Mouse (Mus musculus): ENCODE data around the gene Rasl11b. TPM values are rescaled to one million over a fixed set of nuclear protein-coding genes. Genes with fewer than 3 reads are reported as not detected.

Gene Rasl11b
- polyA plus RNA-seq (2015; fragmentation: Nextera tagmentation; extraction: Ambion mirVana), result 90.2 and 101 TPM in 2 replicates

DNA sequence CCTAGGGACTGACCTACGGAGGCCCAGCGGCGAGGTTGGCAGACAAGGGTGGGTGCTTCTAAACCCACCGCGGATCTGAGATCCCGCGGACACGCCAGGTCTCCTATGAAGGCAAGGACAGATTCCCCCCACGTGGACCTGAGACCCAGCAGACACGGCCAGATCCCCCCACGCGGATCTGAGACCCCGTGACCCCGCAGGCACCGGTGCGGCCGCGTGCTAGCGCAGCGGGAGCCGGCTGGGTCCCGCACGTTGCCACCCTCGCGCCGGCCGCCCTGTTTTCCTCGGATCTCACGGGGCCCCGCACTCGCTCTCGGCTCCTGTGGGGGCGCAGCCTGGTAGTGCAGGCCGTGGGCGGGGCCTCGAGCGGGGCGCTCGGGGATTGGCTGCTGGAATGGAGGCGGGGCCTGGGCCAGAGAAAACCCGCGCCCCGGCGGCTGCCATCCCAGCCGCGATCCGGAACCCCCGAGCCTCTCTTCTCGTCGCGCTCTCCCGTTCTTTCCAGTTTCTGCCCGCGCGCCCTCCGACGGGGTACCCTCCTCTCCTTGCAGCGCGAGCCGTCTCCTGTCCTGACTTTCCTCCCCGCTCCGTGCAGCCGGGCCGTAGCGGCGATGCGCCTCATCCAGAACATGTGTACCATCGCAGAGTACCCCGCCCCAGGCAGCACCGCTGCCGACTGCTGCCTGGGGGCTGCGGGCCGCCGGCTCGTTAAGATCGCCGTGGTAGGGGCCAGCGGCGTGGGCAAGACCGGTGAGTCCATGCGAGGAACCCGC is at the start of gene Rasl11b:
Gene Rasl11b (plus strand): TSS at position 446 of the 773 bp plus-strand sequence.
- H3K9me3 ChIP-seq (replicated peaks), result no peaks in the 10 kb centered on the region
- H3K9ac ChIP-seq, result peak within 1 kb of the TSS; percentile 99
- peak within 1 kb of the TSS; percentile 98 for H3K4me3 ChIP-seq
- peak within 1 kb of the TSS; percentile 97 for H3K4me2 ChIP-seq
- peaks cover 23% of the 10 kb centered on the region for H3K36me3 ChIP-seq
- peak within 1 kb of the TSS; percentile 92 for H3K27ac ChIP-seq
- WGBS, result under 1% methylated on average over 81 of the region's 82 CpGs
- no peaks in the 10 kb centered on the region for H3K27me3 ChIP-seq
- H3K4me1 ChIP-seq (replicated peaks), result peaks cover 53% of the 10 kb centered on the region
- peak; percentile 92 for ATAC-seq (replicated peaks; ENCODE audit: insufficient number of reproducible peaks, insufficient read depth, low FRiP score, low read depth)

GRCm38 (mm10) chr5:74147631-74148030 is 47.5 kb upstream of the Rasl11b start:
- Histone ChIP-seq H3K27ac (peak overlapping the region; percentile 92), H3K27me3 (no peaks in the 10 kb centered on the region), H3K4me1 (replicated peaks) (peaks cover 45% of the 10 kb centered on the region), H3K4me3 (no peak overlapping the region), H3K9ac (no peak overlapping the region), H3K9me3 (replicated peaks) (no peaks in the 10 kb centered on the region), H3K4me2 (peak overlapping the region; percentile 30), H3K36me3 (no peaks in the 10 kb centered on the region)
- ATAC-seq (replicated peaks; ENCODE audit: insufficient number of reproducible peaks, insufficient read depth, low FRiP score, low read depth), result peak; percentile 85
- 27% methylated on average over 10 of the region's 10 CpGs for WGBS

GRCm38 (mm10) chr5:74149975-74150374 is 45.1 kb upstream of the Rasl11b start:
- H3K27ac ChIP-seq, result 0 out of 2 replicates have a peak overlapping the region, but pooled peaks have one; percentile 11
- H3K9me3 ChIP-seq (replicated peaks), result no peaks in the 10 kb centered on the region
- ATAC-seq (replicated peaks; ENCODE audit: insufficient number of reproducible peaks, insufficient read depth, low FRiP score, low read depth), result no peak
- peaks cover 29% of the 10 kb centered on the region for H3K4me1 ChIP-seq (replicated peaks)
- H3K36me3 ChIP-seq, result no peaks in the 10 kb centered on the region
- 76% methylated on average over 6 of the region's 6 CpGs for WGBS
- no peak overlapping the region for H3K9ac ChIP-seq
- no peak overlapping the region for H3K4me3 ChIP-seq
- no peaks in the 10 kb centered on the region for H3K27me3 ChIP-seq
- no peak overlapping the region for H3K4me2 ChIP-seq

DNA sequence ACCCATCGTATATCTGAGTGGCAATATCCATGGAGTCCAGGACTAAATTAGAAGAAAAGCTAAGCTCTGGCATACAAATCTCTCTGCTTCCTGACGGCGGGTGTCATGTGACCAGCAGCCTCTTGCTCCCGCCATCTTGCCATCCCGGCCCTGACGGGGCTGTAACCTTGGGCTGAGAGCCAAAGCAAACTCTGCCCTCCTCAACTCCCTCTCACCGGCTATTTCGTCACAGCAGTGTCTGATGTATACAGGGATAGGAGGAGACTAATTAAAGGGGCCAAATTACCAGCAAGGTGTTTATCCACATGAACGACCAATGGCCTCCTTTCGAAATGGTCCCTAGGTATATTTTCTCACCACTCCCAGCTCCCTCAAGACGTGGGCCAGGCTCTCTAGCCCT is 43.3 kb upstream of the Rasl11b start:
- H3K9ac ChIP-seq, result no peak overlapping the region
- no peak overlapping the region for H3K4me2 ChIP-seq
- H3K27ac ChIP-seq, result no peak overlapping the region
- no peaks in the 10 kb centered on the region for H3K9me3 ChIP-seq (replicated peaks)
- peaks cover 23% of the 10 kb centered on the region for H3K4me1 ChIP-seq (replicated peaks)
- H3K36me3 ChIP-seq, result no peaks in the 10 kb centered on the region
- no peak overlapping the region for H3K4me3 ChIP-seq
- 81% methylated on average over 11 of the region's 11 CpGs for WGBS
- H3K27me3 ChIP-seq, result no peaks in the 10 kb centered on the region
- ATAC-seq (replicated peaks; ENCODE audit: insufficient number of reproducible peaks, insufficient read depth, low FRiP score, low read depth), result no peak

DNA sequence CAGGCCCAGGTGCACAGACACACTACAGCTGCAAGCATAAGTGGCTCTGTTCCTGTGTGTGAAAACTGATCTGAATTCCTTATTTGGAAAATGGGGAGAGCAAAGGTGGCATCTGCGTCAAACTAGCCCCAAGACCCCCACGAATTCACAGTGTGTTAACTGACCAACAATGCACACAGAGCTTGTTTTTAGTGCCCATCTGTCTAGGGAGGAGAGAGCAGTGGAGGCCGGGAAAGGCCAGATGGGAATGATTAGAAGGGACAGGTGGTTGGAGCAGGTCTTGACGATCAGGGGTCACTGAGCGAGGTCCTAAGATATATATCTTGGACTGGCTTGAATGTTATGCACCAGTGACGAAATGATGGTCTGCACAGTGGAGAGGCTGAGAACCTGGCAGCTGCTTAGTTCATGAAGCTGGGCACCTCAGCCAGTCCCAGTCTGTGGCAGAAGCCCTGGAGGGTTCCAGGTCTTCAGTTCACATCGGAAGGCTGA is 39.2 kb upstream of the Rasl11b start:
- no peak overlapping the region for H3K27ac ChIP-seq
- no peaks in the 10 kb centered on the region for H3K27me3 ChIP-seq
- no peaks in the 10 kb centered on the region for H3K9me3 ChIP-seq (replicated peaks)
- WGBS, result 71% methylated on average over 7 of the region's 7 CpGs
- H3K4me2 ChIP-seq, result no peak overlapping the region
- H3K36me3 ChIP-seq, result no peaks in the 10 kb centered on the region
- ATAC-seq (replicated peaks; ENCODE audit: insufficient number of reproducible peaks, insufficient read depth, low FRiP score, low read depth), result no peak
- no peak overlapping the region for H3K9ac ChIP-seq
- peaks cover 23% of the 10 kb centered on the region for H3K4me1 ChIP-seq (replicated peaks)
- H3K4me3 ChIP-seq, result no peak overlapping the region

GRCm38 (mm10) chr5:74158929-74159632 is 36.0 kb upstream of the Rasl11b start:
- Histone ChIP-seq H3K4me3 (no peak overlapping the region), H3K27me3 (no peaks in the 10 kb centered on the region), H3K4me2 (no peak overlapping the region), H3K9me3 (replicated peaks) (no peaks in the 10 kb centered on the region), H3K4me1 (replicated peaks) (peaks cover 50% of the 10 kb centered on the region), H3K27ac (peak overlapping the region; percentile 96), H3K36me3 (no peaks in the 10 kb centered on the region), H3K9ac (no peak overlapping the region)
- WGBS, result 87% methylated on average over 6 of the region's 6 CpGs
- no peak for ATAC-seq (replicated peaks; ENCODE audit: insufficient number of reproducible peaks, insufficient read depth, low FRiP score, low read depth)

GRCm38 (mm10) chr5:74159906-74160305 is 35.2 kb upstream of the Rasl11b start:
- no peak overlapping the region for H3K4me3 ChIP-seq
- no peak overlapping the region for H3K9ac ChIP-seq
- ATAC-seq (replicated peaks; ENCODE audit: insufficient number of reproducible peaks, insufficient read depth, low FRiP score, low read depth), result 0 out of 2 replicates have a peak, but pooled peaks have one; percentile 28
- H3K9me3 ChIP-seq (replicated peaks), result no peaks in the 10 kb centered on the region
- 18% methylated on average over 7 of the region's 7 CpGs for WGBS
- no peaks in the 10 kb centered on the region for H3K27me3 ChIP-seq
- no peaks in the 10 kb centered on the region for H3K36me3 ChIP-seq
- no peak overlapping the region for H3K4me2 ChIP-seq
- peak overlapping the region; percentile 96 for H3K27ac ChIP-seq
- H3K4me1 ChIP-seq (replicated peaks), result peaks cover 55% of the 10 kb centered on the region

- no peaks in the 10 kb centered on the region for H3K36me3 ChIP-seq
- H3K9ac ChIP-seq, result no peak overlapping the region
- H3K4me2 ChIP-seq, result no peak overlapping the region
- H3K27me3 ChIP-seq, result no peaks in the 10 kb centered on the region
- no peak overlapping the region for H3K4me3 ChIP-seq
- no peaks in the 10 kb centered on the region for H3K9me3 ChIP-seq (replicated peaks)
- ATAC-seq (replicated peaks; ENCODE audit: insufficient number of reproducible peaks, insufficient read depth, low FRiP score, low read depth), result no peak
- peaks cover 55% of the 10 kb centered on the region for H3K4me1 ChIP-seq (replicated peaks)
- 49% methylated on average over 4 of the region's 4 CpGs for WGBS
- peak overlapping the region; percentile 96 for H3K27ac ChIP-seq
Measured at GRCm38 (mm10) chr5:74160349-74160748, 34.7 kb upstream of the Rasl11b start.

DNA sequence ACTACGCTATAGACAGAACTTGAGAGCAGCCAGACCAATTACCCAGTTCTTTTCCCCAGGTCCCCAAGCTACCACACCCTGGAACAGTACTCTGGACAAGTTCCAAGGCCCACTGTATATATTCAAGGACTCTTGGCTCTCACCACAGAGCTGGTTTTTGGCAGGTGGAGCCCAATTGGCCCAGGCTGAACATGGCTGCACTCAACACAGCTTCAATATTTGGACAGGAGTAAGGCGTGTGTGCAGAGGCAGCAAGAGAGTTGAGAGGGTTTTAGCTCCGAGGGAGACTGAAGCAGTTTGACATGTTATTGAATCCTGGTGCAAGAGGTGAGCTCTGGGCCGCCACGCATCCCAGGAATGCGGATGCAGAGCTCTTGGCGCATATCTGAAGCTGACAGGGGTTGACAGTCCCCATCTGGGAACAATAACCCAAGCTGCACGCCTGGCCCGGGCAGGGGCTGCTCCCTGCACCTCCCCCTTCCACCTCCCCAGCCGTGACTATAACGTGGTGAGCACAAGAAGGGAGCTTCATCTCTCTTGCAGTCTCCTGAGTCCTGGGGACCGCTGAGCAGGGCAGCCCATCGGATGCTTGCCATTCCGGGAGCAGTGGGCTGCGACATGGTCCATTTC is 33.7 kb upstream of the Rasl11b start:
- Histone ChIP-seq H3K27ac (peak overlapping the region; percentile 96), H3K4me2 (peak overlapping the region; percentile 60), H3K27me3 (no peaks in the 10 kb centered on the region), H3K9ac (peak overlapping the region; percentile 42), H3K4me1 (replicated peaks) (peaks cover 55% of the 10 kb centered on the region), H3K9me3 (replicated peaks) (no peaks in the 10 kb centered on the region), H3K36me3 (no peaks in the 10 kb centered on the region), H3K4me3 (peak overlapping the region; percentile 39)
- WGBS, result 4% methylated on average over 15 of the region's 15 CpGs
- peak; percentile 92 for ATAC-seq (replicated peaks; ENCODE audit: insufficient number of reproducible peaks, insufficient read depth, low FRiP score, low read depth)

GRCm38 (mm10) chr5:74162013-74162412 is 33.1 kb upstream of the Rasl11b start:
- Histone ChIP-seq H3K9me3 (replicated peaks) (no peaks in the 10 kb centered on the region), H3K27me3 (no peaks in the 10 kb centered on the region), H3K4me1 (replicated peaks) (peaks cover 55% of the 10 kb centered on the region), H3K9ac (peak overlapping the region; percentile 42), H3K4me2 (peak overlapping the region; percentile 60), H3K27ac (peak overlapping the region; percentile 96), H3K4me3 (peak overlapping the region; percentile 39), H3K36me3 (no peaks in the 10 kb centered on the region)
- WGBS, result 35% methylated on average over 3 of the region's 3 CpGs
- no peak for ATAC-seq (replicated peaks; ENCODE audit: insufficient number of reproducible peaks, insufficient read depth, low FRiP score, low read depth)

DNA sequence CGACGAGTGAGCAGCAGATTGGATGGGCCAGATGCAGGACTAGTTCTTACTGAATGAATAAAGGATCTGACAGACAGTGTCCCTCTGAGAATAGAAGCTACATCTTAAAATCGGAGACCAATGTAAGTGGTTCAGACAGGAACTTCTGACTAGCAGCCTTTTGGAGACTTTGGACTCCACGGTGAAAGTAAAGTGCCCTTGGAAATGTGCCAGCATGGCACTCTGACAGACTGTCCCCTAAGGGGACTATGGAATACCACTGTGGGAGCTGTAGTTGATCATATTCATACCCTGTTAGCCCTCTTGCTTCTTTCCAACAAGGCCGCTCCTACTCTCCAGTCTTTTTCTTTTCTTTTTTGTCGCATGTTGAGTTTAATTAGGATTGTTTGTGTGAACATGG is 31.9 kb upstream of the Rasl11b start:
- Histone ChIP-seq H3K4me3 (no peak overlapping the region), H3K4me1 (replicated peaks) (peaks cover 60% of the 10 kb centered on the region), H3K9ac (no peak overlapping the region), H3K27ac (peak overlapping the region; percentile 96), H3K4me2 (no peak overlapping the region), H3K9me3 (replicated peaks) (no peaks in the 10 kb centered on the region), H3K36me3 (no peaks in the 10 kb centered on the region), H3K27me3 (no peaks in the 10 kb centered on the region)
- ATAC-seq (replicated peaks; ENCODE audit: insufficient number of reproducible peaks, insufficient read depth, low FRiP score, low read depth), result no peak
- WGBS, result 61% methylated on average over 6 of the region's 6 CpGs
